Mouse (Mus musculus) kidney, postnatal 0 days (tissue): ENCODE measurements at regions not wholly inside any gene's neighbourhood (a gene's known extent, or its start where the extent isn't known, plus 50 kb on each side); places are given as distances from the start of the nearest gene placed in this dataset.
A peak's percentile ranks its signal among the peaks of the same experiment; 100 is the strongest.

Experiments used
- ATAC-seq: fragments of 200-750 bp; cut with Nextera tagmentation; replicated peaks from 2 replicates; pipeline ENCODE4 v1.8.0; 2017; ENCODE audit warnings: low read depth, moderate number of reproducible peaks, moderate TSS enrichment, moderate library complexity; ENCODE audit not compliant: low FRiP score
- DNase-seq: peaks from one replicate; pipeline ENCODE4 v3.0.0-alpha.2; 2016; ENCODE audit warnings: low spot score
- H3K27ac ChIP-seq: fragments of 300-500 bp; sonication (generic); 2 replicates; pipeline ENCODE4 v1.5.1; 2014; ENCODE audit warnings: mild to moderate bottlenecking
- H3K27me3 ChIP-seq: fragments of 300-500 bp; sonication (generic); 2 replicates; pipeline ENCODE4 v1.6.1; 2014; ENCODE audit warnings: low read length, mixed read lengths; ENCODE audit not compliant: insufficient read depth
- H3K36me3 ChIP-seq: fragments of 300-500 bp; sonication (generic); 2 replicates; pipeline ENCODE4 v1.6.1; 2014; ENCODE audit warnings: low read length, mixed read lengths; ENCODE audit not compliant: insufficient read depth
- H3K4me1 ChIP-seq: fragments of 300-500 bp; sonication (generic); replicated peaks from 2 replicates; pipeline ENCODE4 v1.6.1; 2014; ENCODE audit warnings: antibody characterized with exemption, low read length, mixed read lengths; ENCODE audit not compliant: insufficient read depth
- H3K4me2 ChIP-seq: fragments of 300-500 bp; sonication (generic); 2 replicates; pipeline ENCODE4 v1.6.1; 2014; ENCODE audit warnings: mild to moderate bottlenecking, low read length, moderate library complexity, mixed read lengths
- H3K4me3 ChIP-seq: fragments of 300-500 bp; sonication (generic); replicated peaks from 2 replicates; pipeline ENCODE4 v1.5.1; 2014; ENCODE audit warnings: low read depth, low read length
- H3K9ac ChIP-seq: fragments of 300-500 bp; sonication (generic); 2 replicates; pipeline ENCODE4 v1.6.1; 2014; ENCODE audit warnings: low read depth, low read length
- H3K9me3 ChIP-seq: fragments of 300-500 bp; sonication (generic); replicated peaks from 2 replicates; pipeline ENCODE4 v1.6.1; 2016; ENCODE audit warnings: low read length, inconsistent platforms, mixed read lengths
- CTCF ChIP-seq: IDR thresholded peaks from 2 replicates; pipeline ENCODE4 v1.5.1; 2016; ENCODE audit warnings: antibody characterized with exemption, low read depth, mild to moderate bottlenecking, moderate library complexity
- WGBS: fragments of 180-500 bp; shearing (Covaris S2); extraction: QIAGEN DNeasy Blood & Tissue Kit; methylation state at CpG from one replicate; pipeline ENCODE4 v1.1.7; 2014; 5-methylcytosine and 5-hydroxymethylcytosine counted together

DNA sequence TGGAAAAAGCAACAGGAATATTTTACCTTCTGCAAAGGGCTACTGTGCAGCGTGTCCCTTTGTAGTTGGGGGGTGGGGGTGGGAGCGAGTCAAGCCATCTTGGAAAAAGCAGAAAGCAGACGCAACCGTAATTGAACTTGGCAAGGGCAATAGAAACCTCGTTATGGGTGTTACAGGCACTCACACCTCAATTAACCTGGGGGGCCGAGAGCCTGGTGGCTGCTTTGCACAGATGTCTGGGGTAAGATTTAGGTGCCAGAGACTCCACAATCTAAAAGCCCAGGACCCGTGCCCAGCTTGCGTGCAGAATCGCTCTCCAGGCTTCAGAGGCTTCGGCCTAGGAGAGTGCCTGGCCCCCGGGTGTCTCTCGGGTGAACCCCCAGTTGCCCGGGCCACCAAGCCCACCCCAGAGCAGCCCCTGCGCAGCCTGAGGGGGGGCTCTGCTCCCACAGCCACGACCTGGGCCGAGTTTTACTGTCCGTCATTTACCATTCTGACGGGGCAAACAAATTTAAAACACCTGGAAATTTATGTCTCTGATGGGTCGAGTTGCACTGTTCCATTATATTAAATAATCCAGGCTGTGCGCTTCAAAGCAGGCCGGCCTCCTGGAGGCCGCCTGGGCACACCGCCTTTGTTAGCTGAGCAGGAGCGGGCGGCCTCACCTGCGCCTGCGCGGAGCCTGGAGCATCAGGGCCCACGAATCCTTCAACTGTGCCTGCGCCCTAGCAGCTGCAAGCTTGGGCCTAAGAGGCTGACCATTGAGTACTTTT is 212.4 kb downstream of the Srbd1 start:
- Histone ChIP-seq H3K4me3 (no peak overlapping the region), H3K27ac (no peak overlapping the region), H3K4me1 (no peaks in the 10 kb centered on the region), H3K9ac (no peak overlapping the region), H3K9me3 (no peaks in the 10 kb centered on the region), H3K27me3 (no peaks in the 10 kb centered on the region), H3K36me3 (no peaks in the 10 kb centered on the region), H3K4me2 (no peak overlapping the region)
- no peak; the same call in 1 of the 2 replicates for TF ChIP-seq CTCF
- peak; percentile 61 for ATAC-seq
- 44% methylated on average over 30 of the region's 30 CpGs for WGBS
- peak; percentile 37 for DNase-seq

DNA sequence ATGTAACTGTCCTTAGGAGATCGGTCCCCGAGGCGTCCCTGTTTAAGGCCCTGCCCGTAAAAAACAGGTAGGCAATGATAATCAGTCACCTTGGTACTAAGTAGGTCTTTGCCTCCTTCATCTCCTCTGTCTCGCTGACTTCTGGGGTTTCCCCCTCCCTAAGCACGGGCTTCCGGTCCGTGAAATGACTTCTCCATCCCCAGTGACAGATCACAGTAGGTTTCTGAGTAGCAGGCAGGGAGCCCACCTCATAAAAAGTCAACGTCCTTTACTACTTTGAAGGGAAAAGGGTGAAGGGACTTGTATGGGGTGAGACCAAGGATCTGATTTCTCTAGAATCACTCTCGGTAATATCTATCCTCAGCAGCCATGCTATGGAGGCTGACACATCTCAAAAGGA is 213.0 kb downstream of the Srbd1 start:
- ATAC-seq: no peak
- no peak overlapping the region for H3K4me3 ChIP-seq

DNA sequence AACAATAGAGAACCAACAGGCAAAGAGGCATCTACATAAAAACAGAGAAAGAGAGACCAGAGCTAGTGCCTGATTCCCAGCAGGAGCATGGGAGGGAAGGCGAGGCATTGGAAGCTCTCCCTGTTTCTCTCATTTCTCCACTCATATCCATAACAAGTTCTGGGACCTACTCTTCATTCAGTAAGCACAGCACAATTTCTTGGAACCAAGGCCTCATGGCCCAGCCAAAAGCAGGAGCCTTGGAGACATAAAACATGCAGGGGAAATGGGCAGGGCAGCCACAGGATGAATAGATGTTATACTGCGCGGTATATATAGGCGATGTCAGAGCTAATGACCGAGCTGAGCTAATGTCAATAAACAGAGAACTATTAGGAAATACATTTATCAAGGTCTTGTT is 214.2 kb downstream of the Srbd1 start:
- Histone ChIP-seq H3K4me2 (no peak overlapping the region), H3K9ac (no peak overlapping the region), H3K4me3 (no peak overlapping the region), H3K36me3 (no peaks in the 10 kb centered on the region), H3K4me1 (no peaks in the 10 kb centered on the region), H3K27me3 (no peaks in the 10 kb centered on the region), H3K9me3 (no peaks in the 10 kb centered on the region), H3K27ac (no peak overlapping the region)
- no peak for ATAC-seq
- DNase-seq: no peak
- WGBS: 61% methylated on average over 5 of the region's 5 CpGs
- TF ChIP-seq CTCF: no peak

More for the DNA sequence above, 213.0 kb downstream of the Srbd1 start:
- Histone ChIP-seq H3K4me1 (no peaks in the 10 kb centered on the region), H3K9ac (no peak overlapping the region), H3K27ac (no peak overlapping the region), H3K36me3 (no peaks in the 10 kb centered on the region), H3K4me2 (no peak overlapping the region), H3K27me3 (no peaks in the 10 kb centered on the region), H3K9me3 (no peaks in the 10 kb centered on the region)
- no peak for TF ChIP-seq CTCF
- WGBS: 53% methylated on average over 10 of the region's 10 CpGs
- DNase-seq: no peak

DNA sequence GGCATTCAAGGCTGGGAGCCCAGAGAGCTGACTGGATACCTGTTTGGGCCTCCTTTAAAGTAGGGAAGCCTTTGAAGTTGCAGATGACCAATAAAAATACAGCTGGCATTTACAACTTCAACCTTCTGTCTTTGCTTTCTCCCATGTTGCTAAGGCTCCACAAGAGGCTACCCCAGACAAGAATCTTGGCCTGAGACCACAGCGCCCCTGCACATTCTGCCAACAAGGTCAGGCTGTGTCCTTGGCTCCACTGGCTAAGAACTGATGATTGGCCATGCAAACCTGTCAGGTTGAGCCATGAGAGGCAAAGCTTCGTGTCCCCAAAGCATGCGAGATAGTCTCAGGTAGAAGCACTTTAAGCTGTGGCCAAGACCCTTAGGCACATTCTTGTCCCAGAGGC is 214.6 kb downstream of the Srbd1 start:
- no peak for ATAC-seq
- no peak for TF ChIP-seq CTCF
- no peaks in the 10 kb centered on the region for H3K36me3 ChIP-seq
- H3K4me1 ChIP-seq: no peaks in the 10 kb centered on the region
- no peak overlapping the region for H3K27ac ChIP-seq
- H3K9me3 ChIP-seq: no peaks in the 10 kb centered on the region
- no peak overlapping the region for H3K9ac ChIP-seq
- no peak for DNase-seq
- WGBS: 87% methylated on average over 3 of the region's 3 CpGs
- H3K4me2 ChIP-seq: no peak overlapping the region
- no peaks in the 10 kb centered on the region for H3K27me3 ChIP-seq
- no peak overlapping the region for H3K4me3 ChIP-seq

DNA sequence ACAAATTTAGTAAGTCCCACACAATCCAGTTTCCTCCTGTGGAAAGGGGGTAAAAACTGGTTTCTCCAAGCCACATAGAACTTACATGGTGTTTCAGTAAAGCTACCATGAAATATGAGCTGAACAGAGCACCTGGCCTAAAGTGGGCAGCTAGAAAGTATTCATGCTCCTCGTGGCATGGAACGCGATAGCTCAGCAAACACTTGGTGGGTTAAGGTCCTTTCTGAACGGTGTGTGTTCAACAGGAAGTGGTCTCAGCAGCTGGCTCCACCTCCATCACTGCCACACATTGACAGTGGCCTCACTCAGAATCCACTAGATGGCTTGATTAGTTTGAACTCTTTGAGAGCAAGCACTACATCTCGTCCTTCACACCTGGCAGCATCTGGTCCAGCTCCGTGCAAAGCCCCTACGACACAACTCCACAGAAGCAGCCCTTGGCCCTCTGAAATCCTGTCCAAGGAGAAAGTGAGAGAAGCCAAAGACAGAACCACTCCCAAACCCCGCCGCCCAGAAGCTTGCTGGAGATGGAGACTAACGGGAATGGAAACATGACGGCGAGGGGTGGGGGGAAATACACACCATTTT is 215.2 kb downstream of the Srbd1 start:
- Histone ChIP-seq H3K9me3 (no peaks in the 10 kb centered on the region), H3K4me1 (no peaks in the 10 kb centered on the region), H3K4me2 (no peak overlapping the region), H3K27me3 (no peaks in the 10 kb centered on the region), H3K4me3 (no peak overlapping the region), H3K27ac (no peak overlapping the region), H3K36me3 (no peaks in the 10 kb centered on the region), H3K9ac (no peak overlapping the region)
- 76% methylated on average over 12 of the region's 12 CpGs for WGBS
- no peak for TF ChIP-seq CTCF
- no peak for DNase-seq
- no peak for ATAC-seq

DNA sequence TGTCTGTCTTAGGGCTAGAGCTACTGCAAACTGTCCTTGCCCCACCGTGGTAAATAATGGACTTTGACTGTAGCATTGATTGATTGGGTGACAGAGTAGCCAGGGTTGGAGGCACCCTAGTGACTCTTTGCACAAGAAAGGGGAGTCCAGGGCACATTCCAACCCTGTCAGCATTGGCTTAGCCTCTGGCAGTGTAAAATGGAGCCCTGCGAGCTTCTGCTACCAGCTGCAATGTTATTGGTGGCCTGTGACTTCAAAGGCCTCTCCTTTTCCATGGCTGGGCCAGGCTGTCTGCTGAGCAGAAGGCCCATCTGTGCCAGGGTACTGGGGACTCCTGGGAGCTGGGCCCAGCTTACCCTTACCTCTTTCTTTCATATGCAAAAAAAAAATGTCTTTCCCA is 216.4 kb downstream of the Srbd1 start:
- TF ChIP-seq CTCF: no peak
- H3K4me2 ChIP-seq: no peak overlapping the region
- ATAC-seq (no peak), DNase-seq (no peak)
- H3K9ac ChIP-seq: no peak overlapping the region
- no peaks in the 10 kb centered on the region for H3K27me3 ChIP-seq
- H3K4me1 ChIP-seq: no peaks in the 10 kb centered on the region
- WGBS: 28% methylated on average over 2 of the region's 2 CpGs
- H3K27ac ChIP-seq: no peak overlapping the region
- no peak overlapping the region for H3K4me3 ChIP-seq
- H3K9me3 ChIP-seq: no peaks in the 10 kb centered on the region
- no peaks in the 10 kb centered on the region for H3K36me3 ChIP-seq
